Mouse (Mus musculus) stomach, postnatal 0 days (tissue): ENCODE measurements around the gene Slc6a20b. TPM values are rescaled to one million over a fixed set of nuclear protein-coding genes. Genes with fewer than 3 reads are reported as not detected.

Source experiments
- ATAC-seq: fragments of 200-750 bp; cut with Nextera tagmentation; 2 replicates; pipeline ENCODE4 v1.8.0; 2017; ENCODE audit not compliant: low FRiP score, low TSS enrichment
- DNase-seq: peaks from one replicate; pipeline ENCODE4 v3.0.0-alpha.2; 2016; ENCODE audit warnings: low spot score
- H3K27ac ChIP-seq: fragments of 300-500 bp; sonication (generic); replicated peaks from 2 replicates; pipeline ENCODE4 v1.5.1; 2014; ENCODE audit warnings: mild to moderate bottlenecking, control low read depth
- H3K27me3 ChIP-seq: fragments of 300-500 bp; sonication (generic); 2 replicates; pipeline ENCODE4 v1.6.1; 2014; ENCODE audit warnings: low read length; ENCODE audit not compliant: control insufficient read depth, insufficient read depth
- H3K36me3 ChIP-seq: fragments of 300-500 bp; sonication (generic); 2 replicates; pipeline ENCODE4 v1.6.1; 2014; ENCODE audit warnings: low read length, mixed read lengths; ENCODE audit not compliant: control insufficient read depth, insufficient read depth
- H3K4me1 ChIP-seq: fragments of 300-500 bp; sonication (generic); replicated peaks from 2 replicates; pipeline ENCODE4 v1.6.1; 2014; ENCODE audit warnings: antibody characterized with exemption; ENCODE audit not compliant: control insufficient read depth, insufficient read depth
- H3K4me2 ChIP-seq: fragments of 300-500 bp; sonication (generic); replicated peaks from 2 replicates; pipeline ENCODE4 v1.6.1; 2014; ENCODE audit warnings: low read depth, mild to moderate bottlenecking, control low read depth, moderate library complexity
- H3K4me3 ChIP-seq: fragments of 300-500 bp; sonication (generic); 2 replicates; pipeline ENCODE4 v1.5.1; 2014; ENCODE audit warnings: low read depth, low read length, control low read depth
- H3K9ac ChIP-seq: fragments of 300-500 bp; sonication (generic); 2 replicates; pipeline ENCODE4 v1.6.1; 2014; ENCODE audit warnings: mild to moderate bottlenecking, low read length, control low read depth, mixed read lengths
- H3K9me3 ChIP-seq: fragments of 300-500 bp; sonication (generic); 2 replicates; pipeline ENCODE4 v1.6.1; 2016; ENCODE audit warnings: low read length; ENCODE audit not compliant: control insufficient read depth
- CTCF ChIP-seq: IDR thresholded peaks from 2 replicates; pipeline ENCODE4 v1.5.1; 2016; ENCODE audit warnings: antibody characterized with exemption, low read depth, mild to moderate bottlenecking, moderate library complexity
- EP300 ChIP-seq: optimal IDR thresholded peaks from 2 replicates; pipeline ENCODE3; 2016; ENCODE audit warnings: antibody characterized with exemption
- WGBS: fragments of 180-500 bp; shearing (Covaris S2); extraction: QIAGEN DNeasy Blood & Tissue Kit; methylation state at CpG from one replicate; pipeline ENCODE4 v1.1.7; 2014; 5-methylcytosine and 5-hydroxymethylcytosine counted together
- polyA plus RNA-seq: library from polyadenylated mRNA; unstranded; fragments of >200 nt; fragmentation: Nextera tagmentation; extraction: Ambion mirVana; gene quantifications from 2 replicates; pipeline ENCODE4 v1.2.1, GENCODE M21; 2015

Slc6a20b gene
- polyA plus RNA-seq, 1 experiment from 2014 or later, result 0.06 TPM

- ATAC-seq (no peak), DNase-seq (no peak)
- Histone ChIP-seq H3K4me1 (no peaks in the 10 kb centered on the region), H3K9me3 (no peaks in the 10 kb centered on the region), H3K36me3 (peaks cover 4% of the 10 kb centered on the region; the same call in 1 of the 2 replicates), H3K4me2 (no peak overlapping the region), H3K27ac (no peak overlapping the region), H3K9ac (no peak overlapping the region), H3K4me3 (no peak overlapping the region), H3K27me3 (no peaks in the 10 kb centered on the region)
- no peak for TF ChIP-seq CTCF
- no peak for TF ChIP-seq EP300
- 67% methylated on average over 10 of the region's 10 CpGs for WGBS
Measured at GRCm38 (mm10) chr9:123577360-123578192, 54.8 kb downstream of the Slc6a20b start.

- no peak for ATAC-seq
- no peak overlapping the region for H3K27ac ChIP-seq
- H3K4me1 ChIP-seq, result no peaks in the 10 kb centered on the region
- peaks cover 16% of the 10 kb centered on the region for H3K36me3 ChIP-seq
- no peak overlapping the region for H3K9ac ChIP-seq
- DNase-seq, result no peak
- no peaks in the 10 kb centered on the region for H3K9me3 ChIP-seq
- no peak overlapping the region for H3K4me3 ChIP-seq
- TF ChIP-seq CTCF, result no peak
- no peak for TF ChIP-seq EP300
- WGBS, result 70% methylated on average over 3 of the region's 3 CpGs
- H3K4me2 ChIP-seq, result no peak overlapping the region
- H3K27me3 ChIP-seq, result no peaks in the 10 kb centered on the region
Measured at GRCm38 (mm10) chr9:123554599-123554998, 77.8 kb downstream of the Slc6a20b start.

Other genes starting within 250 kb of the Slc6a20b start
- gene Limd1, start 153.9 kb downstream of the Slc6a20b start, polyA plus RNA-seq, result 22.2 and 23.2 TPM in 2 replicates
- 33.6 TPM in 2 replicates for gene Sacm1l, start 102.8 kb downstream of the Slc6a20b start, polyA plus RNA-seq
- 0.16 and 0.27 TPM in 2 replicates for gene Ccr9, start 45.9 kb upstream of the Slc6a20b start, polyA plus RNA-seq
- 1.9 and 3.1 TPM in 2 replicates for gene Slc6a20a, start 46.3 kb upstream of the Slc6a20b start, polyA plus RNA-seq
- gene Lztfl1, start 85.1 kb upstream of the Slc6a20b start, polyA plus RNA-seq, result 30.6 and 34.5 TPM in 2 replicates
- gene Cxcr6, start 173.9 kb upstream of the Slc6a20b start, polyA plus RNA-seq, result 0.41 and 0.44 TPM in 2 replicates
- 6.8 and 6.9 TPM in 2 replicates for gene Fyco1, start 219.3 kb upstream of the Slc6a20b start, polyA plus RNA-seq
- 0.02 and 0.04 TPM in 2 replicates for gene Xcr1, start 229.5 kb upstream of the Slc6a20b start, polyA plus RNA-seq